Mouse (Mus musculus) bone marrow macrophage, adult 2 months (primary cell): ENCODE results near the gene Tmem206.

ENCODE experiments used
- CTCF ChIP-seq: IDR thresholded peaks from 2 replicates; pipeline ENCODE4 v1.5.1; 2012; ENCODE audit warnings: low read depth, mild to moderate bottlenecking, low read length, moderate library complexity
- POLR2A ChIP-seq: IDR thresholded peaks from 2 replicates; pipeline ENCODE4 v1.6.1; 2012; ENCODE audit warnings: mild to moderate bottlenecking, low read depth, low read length, borderline replicate concordance

DNA sequence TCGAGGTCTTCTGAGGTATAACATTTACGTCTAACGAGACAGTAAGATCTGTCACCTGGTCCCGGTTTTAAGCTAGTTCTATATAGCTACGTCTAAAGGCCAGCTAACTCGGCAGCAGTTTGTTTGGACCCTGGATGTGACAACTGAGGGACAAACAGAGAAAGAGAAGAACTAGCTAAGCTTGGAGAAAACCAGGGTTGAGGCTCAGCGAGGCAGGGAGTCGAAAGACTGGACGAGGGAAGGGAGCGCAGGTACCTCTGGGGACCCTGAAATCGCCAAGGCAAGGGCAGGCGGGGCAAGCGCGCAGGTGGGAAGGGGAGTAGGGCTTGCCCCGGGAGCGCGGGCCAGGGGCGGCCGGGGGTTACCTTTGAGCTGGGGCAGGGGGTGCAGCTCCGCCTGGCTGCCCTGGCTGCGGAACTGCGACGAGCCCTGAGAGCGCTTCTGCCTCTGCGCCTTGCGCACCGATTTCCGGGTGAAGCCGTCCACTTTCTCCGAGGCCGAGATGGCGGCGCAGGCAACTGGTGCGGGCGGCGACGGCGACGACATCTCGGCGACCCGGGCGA lies 70.2 kb downstream of the Tmem206 start:
- TF ChIP-seq POLR2A (no peak), CTCF (no peak)
